Mouse (Mus musculus) spleen, postnatal 36 days (tissue): Measurements from ENCODE around the gene H2-Q4.
"Not testable (repeated sequence)": the region's sequence is repeated elsewhere in the genome, so short reads cannot be mapped to it uniquely, and the experiment has no call there.

Experiments
- DNase-seq, 2 experiments: peaks; one replicate each; pipeline ENCODE4 v3.0.0; 2022; ENCODE audit warnings: low spot score in 2 of 2, mixed read lengths in 1 of 2

H2-Q4 gene

GRCm38 (mm10) chr17:35379369-35379728, at the start of gene H2-Q4:
H2-Q4 (plus strand) TSS chr17:35379617.
- peak; percentile 96 to 98 for DNase-seq

DNA sequence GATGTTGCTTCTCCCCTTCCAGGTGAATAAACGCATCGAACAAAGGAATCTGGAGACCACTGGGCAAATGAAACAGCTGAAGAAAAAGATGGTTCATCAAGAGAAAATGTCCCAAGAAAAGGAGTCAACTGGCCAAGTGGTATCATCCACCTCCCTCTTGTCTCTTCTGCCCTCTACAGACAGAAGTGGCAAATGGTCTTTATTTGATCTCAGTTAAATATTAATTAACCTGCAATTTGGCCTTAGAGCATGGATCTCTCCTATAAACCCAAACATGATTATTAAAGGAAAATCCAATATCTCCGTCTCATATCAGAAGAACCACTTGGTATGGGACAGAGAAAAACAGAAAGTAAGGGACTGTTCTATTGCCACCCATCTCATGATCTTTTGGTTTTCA, 49.7 kb upstream of the H2-Q4 start:
- not testable (repeated sequence) for DNase-seq

DNA sequence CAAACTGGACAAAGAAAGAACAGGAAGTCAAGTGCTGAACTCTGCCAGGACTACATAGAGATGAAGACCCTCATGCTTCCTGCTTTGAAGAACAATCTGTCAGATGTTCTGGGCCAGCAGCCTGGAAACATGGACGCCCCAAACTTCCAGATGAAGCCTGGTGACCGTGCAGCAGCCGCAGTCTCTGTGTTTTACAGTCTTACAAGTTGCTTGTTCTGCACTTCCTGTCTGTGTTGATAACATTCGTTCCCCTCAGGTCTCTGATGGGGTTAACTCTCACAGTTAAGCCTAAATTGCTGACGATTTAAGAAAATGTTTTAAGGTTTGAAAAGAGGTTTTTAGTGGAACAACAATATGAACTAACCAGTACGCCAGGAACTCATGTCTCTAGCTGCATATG, 47.9 kb upstream of the H2-Q4 start:
- DNase-seq: not testable (repeated sequence)

DNA sequence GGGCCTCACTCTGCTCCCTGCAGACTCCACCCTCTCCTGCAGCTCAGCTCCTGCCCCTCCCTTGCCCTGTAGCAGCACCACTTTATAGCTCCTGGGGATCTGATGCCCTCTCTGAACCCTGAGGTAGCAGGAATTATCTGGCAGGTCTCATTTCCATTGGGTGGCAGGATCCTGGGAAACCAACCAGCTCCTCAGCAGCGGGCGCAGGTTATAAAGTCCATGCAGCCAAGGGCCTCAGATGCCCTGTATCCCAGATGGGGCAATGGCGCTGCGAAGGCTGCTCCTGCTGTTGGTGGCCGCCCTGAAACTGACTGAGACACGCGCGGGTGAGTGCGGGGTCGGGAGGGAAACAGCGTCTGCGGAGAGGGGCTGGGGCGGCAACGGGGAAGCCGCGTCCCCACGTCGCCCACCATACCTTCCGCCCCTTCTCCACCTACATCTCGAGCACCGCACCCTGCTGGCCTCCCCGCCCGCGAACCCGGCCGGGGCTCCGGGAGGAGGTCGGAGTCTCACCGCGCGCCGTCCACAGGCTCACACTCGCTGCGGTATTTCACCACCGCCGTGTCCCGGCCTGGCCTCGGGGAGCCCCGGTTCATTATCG, 37.2 kb upstream of the H2-Q4 start, which contains the start of gene H2-Q2:
Gene H2-Q2 (plus strand): TSS at position 172 of the 601 bp plus-strand sequence.
- DNase-seq: no peak

DNA sequence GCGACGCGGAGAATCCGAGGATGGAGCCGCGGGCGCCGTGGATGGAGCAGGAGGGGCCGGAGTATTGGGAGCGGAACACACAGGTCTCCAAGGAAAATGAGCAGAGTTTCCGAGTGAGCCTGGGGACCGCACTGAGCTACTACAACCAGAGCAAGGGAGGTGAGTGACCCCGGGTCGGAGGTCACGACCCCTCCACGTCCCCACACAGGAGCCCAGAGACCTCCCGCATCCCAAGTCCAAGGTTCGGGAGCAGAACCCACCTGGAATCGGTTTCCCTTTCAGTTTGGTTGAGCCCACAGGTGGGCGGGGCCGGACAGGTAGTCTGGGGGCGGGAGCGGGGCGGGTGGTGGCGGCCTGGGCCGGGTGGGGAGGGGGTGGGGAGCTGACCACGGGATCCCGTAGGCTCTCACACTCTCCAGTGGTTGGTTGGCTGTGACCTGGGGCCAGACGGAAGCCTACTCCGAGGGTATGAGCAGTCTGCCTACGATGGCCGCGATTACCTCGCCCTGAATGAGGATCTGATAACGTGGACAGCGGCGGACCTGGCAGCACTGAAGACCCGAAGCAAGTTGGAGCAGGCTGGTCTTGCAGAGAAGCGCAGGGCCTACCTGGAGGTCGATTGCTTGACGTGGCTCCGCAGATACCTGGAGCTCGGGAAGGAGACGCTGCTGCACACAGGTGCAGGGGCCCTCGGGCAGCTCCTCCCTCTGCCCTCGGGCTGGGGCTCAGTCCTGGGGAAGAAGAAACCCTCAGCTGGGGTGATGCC, 36.5 kb upstream of the H2-Q4 start:
- DNase-seq: no peak

GRCm38 (mm10) chr17:35347659-35348058, 31.8 kb upstream of the H2-Q4 start:
- not testable (repeated sequence) for DNase-seq

GRCm38 (mm10) chr17:35353275-35353674, 26.1 kb upstream of the H2-Q4 start:
- not testable (repeated sequence) for DNase-seq

GRCm38 (mm10) chr17:35354071-35354470, 25.3 kb upstream of the H2-Q4 start:
- no peak for DNase-seq

DNA sequence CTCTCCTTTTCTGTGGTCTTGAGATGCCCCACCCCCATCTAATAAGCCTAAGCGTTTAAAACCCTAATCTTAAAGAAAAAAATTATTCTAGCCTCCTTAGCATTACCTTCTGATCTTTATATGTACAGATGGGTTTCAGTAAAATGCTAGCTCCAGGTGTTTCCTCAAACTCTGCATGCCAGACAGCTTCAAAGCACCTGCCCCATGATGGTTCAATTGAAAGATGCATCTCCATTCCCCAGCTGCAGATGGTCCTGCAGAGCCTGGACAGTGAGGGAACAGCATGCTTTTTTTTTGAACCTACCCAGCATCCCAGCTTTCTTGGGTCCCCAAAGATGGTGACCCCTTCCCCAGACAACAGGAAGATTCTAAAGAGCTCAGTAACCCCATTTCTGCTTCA, 22.3 kb upstream of the H2-Q4 start:
- DNase-seq: no peak

- no peak for DNase-seq
Measured at GRCm38 (mm10) chr17:35358763-35359469, 20.5 kb upstream of the H2-Q4 start.

DNA sequence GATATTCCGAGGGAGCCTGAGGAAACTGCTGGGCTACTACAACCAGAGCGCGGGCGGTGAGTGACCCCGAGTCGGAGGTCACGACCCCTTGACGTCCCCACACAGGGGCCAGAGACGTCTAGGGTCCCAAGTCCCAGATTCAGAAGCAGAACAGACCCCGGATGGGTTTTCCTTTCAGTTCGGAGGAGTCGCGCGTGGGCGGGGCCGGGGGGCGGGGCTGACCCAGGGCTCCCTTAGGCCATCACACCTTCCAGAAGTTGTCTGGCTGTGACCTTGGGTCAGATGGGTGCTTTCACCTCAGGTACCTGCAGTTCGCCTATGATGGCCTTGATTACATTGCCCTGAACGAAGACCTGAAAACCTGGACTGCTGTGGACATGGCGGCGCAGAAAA, 20.0 kb upstream of the H2-Q4 start:
- DNase-seq: no peak

- peak; percentile 46 to 57 for DNase-seq
Measured at GRCm38 (mm10) chr17:35379729-35380451, 473 bp downstream of the H2-Q4 start.

DNA sequence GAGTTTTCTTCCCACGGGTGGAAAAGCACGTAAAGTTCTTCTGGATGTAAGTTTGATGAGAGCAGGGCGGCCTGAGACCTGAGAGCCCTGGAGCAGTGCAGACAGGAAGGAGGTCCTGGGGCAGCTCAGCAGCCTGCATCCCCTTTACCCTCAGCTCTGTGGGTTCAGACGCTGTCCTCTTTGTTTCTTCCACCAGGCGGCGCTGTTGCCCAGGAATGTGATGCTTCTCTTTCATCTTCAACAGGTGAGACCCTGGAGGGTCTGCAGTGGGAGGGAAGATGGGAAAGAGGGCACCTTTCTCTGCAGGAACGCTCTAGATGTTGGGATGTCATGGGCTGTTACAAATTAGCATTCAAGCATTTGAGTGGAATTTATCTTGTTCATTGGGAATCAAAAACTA, 10.4 kb downstream of the H2-Q4 start:
- DNase-seq: peak; percentile 33 to 51

DNA sequence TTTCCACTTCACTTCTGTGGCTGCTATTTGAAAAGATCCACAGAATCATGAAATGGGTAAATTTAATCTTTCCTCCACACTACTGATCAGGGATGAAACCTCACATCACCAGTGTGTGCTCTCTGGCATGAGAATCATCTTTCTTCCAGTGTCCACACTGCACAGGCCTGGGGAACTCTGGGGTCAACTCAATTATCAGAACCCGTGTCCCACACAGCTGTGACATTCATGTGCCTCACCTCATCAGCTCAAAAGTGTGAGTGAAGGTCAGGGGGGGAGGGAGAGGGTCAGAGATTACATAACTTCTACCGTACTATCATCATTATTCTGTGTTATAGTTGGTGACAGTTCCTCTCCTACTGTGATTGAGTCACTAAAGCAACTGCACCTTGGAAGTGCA, 13.3 kb downstream of the H2-Q4 start:
- DNase-seq: not testable (repeated sequence)

GRCm38 (mm10) chr17:35393864-35394800, 14.7 kb downstream of the H2-Q4 start:
- peak; percentile 61 to 69 for DNase-seq

- not testable (repeated sequence) for DNase-seq
Measured at GRCm38 (mm10) chr17:35396956-35397355, 17.5 kb downstream of the H2-Q4 start.

GRCm38 (mm10) chr17:35413057-35413456, 33.6 kb downstream of the H2-Q4 start:
- DNase-seq: not testable (repeated sequence)

DNA sequence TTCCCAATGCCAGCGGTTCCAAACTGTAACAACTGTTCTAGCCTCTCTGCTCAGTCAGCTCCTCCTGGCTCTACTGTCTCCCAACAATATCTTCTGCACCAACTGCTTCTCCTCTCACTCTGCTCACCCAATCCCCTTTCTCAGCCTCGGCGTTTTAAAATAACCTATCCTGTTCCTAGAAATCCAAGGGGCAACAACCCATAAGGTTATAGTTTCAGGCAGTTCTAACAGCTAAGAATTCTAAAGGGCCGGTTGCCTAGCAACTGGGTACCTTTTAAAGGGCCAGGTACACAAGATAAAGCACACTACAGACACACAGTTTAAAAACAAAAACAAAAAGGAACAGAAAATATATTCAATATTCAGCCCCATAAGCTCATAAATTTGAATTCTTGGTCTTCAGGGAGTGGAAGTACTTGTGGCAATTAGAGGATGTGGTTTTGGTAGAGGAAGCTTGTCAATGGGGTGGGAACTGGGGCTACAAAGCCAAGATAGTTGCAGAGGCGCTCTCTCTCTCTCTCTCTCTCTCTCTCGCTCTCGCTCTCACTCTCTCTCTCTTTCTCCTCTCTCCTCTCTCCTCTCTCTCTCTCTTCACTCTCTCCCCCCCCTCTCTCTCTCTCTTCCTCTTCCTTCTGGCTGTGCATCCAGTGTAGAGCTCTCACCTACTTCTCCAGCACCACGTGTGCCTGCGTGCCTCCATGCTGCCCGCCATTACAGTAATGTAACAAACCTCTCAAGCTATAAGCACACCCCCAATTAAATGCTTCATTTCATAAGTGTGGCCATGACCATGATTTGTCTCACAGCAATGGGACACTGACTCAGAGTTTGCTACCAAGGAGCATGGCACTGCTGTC, 36.1 kb downstream of the H2-Q4 start:
- not testable (repeated sequence) for DNase-seq

DNA sequence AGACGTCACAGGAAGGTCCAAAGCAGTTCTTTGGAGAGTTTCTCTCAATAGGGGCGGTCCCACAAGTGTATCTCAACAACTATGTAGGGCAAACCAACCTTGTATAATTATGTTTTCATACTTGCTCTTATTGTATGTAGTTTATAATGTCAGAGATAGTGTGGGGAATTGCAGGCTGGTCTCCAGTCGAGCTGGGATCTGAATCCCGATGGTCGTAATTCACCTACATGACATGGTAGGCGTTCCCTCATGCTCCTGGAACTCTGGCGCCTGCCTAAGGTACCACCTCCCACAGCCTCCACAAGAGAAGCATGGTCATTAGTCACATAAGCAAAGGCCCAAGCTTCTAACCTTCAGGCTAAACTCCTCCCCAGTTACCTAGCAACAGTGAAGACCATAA, 39.4 kb downstream of the H2-Q4 start:
- DNase-seq: no peak

DNA sequence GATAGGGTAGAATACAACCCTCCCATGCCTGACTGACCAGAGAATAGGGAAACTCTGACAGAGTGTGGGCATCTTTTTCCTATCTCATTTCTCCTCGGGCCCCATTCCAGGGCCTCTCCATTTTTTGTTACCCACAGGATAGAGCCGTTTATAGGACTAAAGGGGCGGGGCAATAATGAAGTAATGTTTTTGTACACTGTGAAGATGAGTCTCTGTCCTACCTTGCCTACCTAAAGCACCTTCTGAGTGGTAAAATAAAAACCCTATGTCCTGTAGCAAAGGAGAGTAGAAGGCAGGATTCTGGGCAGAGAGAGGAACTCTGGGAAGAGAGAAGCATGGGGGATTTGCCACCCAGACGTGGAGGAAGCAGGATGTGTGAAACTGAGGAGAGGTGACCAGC, 40.1 kb downstream of the H2-Q4 start:
- DNase-seq: not testable (repeated sequence)
